Mouse (Mus musculus) embryo, embryonic 10.5 days (tissue): Measurements from ENCODE around the gene Iqch.
"Not testable (repeated sequence)": the region's sequence is repeated elsewhere in the genome, so short reads cannot be mapped to it uniquely, and the experiment has no call there.

Experiments
- DNase-seq: peaks from one replicate; pipeline ENCODE4 v3.0.0-alpha.2; 2015; ENCODE audit warnings: low spot score

Iqch gene

DNA sequence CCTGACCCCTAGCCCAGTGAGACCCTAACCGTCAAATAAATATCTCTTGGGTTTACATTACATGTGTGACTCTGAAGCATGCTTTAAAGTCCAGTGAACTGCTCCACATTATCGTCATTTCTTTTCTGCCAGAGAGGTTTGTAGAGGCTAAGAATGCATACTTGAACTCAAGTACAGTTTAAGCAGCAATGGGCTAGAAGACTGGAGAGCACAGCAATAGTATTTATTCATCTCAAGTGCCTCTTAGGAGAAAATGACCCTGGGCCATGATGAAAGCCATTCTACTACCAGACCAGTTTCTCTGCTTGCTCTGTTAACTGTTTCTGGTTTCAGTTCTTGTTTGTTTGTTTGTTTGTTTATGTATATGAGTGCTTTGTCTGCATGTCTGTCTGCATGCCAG, 38.9 kb downstream of the Iqch start:
- DNase-seq, result no peak

DNA sequence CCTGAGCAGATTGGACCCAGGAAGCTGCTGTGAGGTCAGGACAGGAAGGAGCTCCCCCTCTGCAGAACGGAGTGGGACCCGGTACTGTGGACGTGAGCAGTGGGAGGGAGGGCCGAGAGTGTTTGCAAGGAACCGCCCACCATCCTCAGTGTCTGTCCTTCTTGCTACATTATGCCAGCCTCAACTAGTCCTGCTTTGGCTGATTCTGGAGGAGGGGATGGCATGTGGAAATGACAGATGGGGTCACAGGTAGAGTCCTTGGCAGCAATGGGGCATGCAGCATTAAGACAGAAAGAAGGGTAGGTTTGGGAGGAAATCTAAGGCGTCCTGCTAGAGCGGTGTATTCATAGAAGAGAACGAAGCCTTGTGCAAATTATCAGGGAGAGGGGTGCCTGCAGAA, 40.4 kb downstream of the Iqch start:
- DNase-seq, result no peak

DNA sequence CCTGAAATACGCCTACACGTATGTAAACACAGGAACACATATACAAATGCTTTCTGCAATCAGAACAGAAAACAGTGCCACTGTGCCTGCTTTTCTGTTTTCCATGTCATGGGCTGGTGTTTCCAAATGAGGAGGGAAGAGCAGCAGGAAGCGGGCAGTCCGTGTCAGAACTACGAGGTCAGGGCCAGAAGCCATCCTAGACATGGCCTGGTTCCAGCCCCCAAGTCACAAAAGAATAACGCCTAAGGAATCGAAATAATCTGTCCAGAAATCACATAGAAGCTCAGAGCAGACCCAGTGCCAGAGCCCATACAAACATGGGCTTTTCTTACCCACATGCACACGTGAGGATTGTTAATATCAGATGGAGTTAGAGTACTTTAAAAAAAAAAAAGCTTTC, 45.4 kb downstream of the Iqch start:
- no peak for DNase-seq

DNA sequence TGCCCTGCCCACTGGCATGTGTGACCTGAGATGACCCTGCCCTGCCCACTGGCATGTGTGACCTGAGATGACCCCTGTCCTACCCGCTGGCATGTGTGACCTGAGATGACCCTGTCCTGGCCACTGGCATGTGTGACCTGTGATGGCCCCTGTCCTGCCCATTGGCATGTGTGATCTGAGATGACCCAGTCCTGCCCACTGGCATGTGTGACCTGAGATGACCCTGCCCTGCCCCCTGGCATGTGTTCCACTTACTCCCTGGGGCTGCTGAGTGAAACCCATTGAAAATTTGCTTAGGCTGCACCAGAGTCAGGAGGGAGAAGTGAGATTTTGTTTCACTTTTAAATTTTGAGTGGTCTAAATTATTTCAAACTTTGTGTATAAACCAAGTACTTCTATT, 46.0 kb downstream of the Iqch start:
- DNase-seq, result no peak

DNA sequence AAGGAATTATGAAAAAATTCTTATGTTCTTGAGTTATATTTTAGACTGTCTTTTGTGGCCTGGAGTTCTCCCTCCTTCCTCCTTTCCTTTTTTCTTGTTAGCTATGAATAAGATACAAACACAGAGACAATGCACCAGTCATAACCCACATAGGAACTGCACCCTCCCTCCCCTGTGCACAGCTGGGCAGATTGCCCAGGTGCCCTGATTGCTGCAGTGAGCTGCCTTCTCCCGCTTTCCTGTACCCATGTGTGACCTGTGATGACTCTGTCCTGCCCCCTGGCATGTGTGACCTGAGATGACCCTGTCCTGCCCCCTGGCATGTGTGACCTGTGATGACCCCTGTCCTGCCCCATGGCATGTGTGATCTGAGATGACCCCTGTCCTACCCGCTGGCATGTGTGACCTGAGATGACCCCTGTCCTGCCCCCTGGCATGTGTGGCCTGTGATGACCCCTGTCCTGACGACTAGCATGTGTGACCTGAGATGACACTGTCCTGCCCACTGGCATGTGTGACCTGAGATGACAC, 46.8 kb downstream of the Iqch start:
- no peak for DNase-seq

DNA sequence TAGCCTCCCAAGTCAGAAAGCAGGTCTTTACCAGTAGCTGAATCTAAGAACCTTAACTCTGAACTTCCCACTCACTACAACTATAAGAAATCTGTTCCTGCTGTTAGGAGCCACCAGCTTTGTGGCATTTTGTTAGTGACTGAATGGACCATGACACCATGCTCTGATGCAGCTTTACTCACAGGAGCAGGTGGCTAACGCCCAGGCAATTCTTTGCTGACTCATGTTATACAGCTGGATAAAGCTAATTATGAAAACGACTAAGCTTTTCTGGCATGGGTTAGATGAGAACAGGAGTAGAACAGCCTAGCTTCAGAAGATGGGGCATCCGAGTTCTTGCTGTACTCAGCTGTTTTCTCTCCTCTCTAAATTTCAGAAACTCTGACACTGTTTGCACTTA, 48.7 kb downstream of the Iqch start:
- no peak for DNase-seq

DNA sequence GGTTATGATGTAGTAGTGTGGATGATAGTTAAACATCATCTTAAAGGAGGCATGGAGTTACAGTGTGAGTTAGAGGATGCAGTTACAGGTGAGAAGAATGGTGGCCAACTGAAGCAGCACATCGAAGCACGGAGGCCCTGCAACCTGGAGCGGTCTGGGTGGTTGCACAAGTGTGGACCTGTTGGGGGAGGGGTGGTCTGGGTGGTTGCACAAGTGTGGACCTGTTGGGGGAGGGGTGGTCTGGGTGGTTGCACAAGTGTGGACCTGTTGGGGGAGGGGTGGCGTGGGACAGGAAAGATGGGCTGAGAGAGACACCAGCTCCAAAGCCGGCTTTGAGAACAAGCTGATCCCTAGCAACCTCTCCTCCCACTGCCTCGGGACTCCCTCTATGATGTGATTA, 51.6 kb downstream of the Iqch start:
- DNase-seq, result not testable (repeated sequence)

DNA sequence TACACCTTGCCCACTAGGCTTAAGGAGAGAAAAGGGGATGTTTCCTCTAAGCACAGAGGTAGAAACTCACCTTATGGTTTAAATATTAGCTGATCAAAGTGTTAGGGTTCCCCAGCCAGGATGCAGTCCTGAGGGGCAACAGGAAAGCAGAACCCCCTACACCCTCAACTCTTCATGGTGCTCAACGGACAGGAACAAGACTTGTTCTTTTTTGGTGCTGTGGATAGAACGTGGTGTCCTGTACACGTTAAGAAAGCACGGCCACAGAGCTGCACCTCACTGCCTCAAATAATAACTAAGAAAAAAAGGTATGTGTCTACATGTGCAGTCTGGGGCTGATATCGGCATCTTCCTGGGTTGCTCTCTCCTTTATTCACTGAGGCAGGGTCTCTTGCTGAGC, 53.3 kb downstream of the Iqch start:
- no peak for DNase-seq

DNA sequence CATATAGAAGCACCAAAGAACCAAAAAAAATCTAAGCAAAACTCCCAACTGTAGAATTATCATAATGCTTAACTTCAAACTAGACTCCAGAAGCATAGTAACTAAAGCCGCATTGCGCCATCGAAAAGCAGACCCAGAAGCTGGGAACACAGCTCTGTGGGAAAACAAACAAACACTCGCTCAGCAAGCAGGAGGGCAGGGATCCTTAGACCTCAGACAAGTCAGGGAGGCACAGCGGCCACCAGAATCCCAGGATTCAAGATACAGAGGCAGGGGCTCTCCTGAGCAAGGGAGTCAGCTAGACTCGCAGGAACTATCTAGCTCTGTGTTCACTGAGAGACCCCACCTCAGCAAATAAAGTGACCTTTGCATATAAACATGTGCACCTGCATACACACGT, 60.4 kb downstream of the Iqch start:
- DNase-seq, result no peak

DNA sequence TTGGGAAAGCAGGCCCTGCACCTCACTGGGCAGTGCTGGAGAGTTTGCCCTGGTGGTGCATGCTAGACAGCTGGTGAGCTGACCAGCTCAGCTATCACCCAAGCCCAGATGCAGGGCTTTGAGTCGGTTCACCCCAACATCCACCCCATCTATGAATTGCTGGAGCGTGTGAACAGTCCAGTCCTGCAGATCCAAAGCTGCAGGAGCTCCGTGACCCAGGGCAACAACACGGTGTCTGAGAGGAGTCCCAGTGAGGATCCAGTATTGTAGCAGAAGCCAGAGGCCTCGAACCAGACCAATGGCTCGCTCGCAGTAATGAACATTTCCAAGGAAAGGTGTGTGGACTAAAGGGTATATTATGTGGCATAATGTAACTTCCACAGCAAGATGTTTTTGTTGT, 61.0 kb downstream of the Iqch start:
- no peak for DNase-seq

DNA sequence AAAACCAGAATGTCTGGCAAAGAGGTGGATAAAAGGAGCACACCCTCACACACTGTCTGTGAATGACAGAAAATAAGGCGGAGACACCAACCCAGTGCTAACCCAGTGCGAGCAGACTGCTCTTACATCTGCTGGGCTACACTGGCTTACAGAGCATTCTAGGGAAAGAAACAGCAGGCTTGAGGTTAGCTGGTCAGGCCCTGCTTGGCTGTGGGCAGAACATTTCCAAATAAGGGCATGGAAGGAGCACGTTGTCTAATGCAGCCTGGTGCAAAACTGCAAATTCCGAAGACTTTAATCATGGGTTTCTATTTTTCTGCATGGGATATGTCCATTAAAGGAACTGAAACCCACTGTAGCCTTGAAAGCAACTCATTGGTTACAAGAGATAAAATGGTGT, 64.8 kb downstream of the Iqch start:
- no peak for DNase-seq

DNA sequence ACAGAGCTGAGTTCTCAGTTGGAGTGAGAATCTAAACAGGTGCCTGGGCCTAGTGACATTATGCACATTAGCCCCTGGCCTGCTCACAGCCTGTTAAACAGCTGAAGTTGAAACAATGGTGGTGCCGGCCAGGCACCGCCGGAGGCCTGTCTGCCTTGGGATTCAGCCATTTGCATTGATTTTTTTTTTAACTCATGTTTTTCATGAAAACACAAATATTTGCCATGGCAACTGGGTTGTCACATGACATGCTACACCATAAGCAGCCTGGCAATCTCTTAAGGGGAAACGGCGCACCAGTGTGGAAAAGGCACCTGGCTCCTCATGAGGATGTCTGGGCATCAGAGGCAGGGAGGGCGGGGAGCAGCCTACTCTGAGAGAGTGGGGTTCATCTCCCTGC, 67.3 kb downstream of the Iqch start:
- peak; percentile 62 for DNase-seq

DNA sequence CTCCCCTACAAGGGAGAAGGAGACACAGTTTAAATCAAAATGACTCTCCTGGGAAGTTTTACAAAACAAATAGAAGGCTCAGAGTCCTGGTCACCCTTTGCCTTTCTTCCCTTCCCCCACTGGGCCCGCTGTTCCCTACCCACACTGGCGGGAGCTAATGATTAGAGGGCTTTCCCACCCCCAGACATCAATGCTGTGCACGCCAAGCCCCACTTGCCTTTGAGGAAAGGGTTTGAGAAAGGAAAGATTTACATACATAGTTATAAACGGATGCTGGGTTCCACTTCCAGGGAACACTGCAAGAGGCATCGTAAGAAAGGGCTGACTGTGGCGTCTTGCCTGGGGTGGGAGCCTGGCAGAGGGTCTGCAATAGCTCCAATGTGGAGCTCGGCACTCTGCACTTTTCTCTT, 67.9 kb downstream of the Iqch start:
- DNase-seq, result peak; percentile 78

DNA sequence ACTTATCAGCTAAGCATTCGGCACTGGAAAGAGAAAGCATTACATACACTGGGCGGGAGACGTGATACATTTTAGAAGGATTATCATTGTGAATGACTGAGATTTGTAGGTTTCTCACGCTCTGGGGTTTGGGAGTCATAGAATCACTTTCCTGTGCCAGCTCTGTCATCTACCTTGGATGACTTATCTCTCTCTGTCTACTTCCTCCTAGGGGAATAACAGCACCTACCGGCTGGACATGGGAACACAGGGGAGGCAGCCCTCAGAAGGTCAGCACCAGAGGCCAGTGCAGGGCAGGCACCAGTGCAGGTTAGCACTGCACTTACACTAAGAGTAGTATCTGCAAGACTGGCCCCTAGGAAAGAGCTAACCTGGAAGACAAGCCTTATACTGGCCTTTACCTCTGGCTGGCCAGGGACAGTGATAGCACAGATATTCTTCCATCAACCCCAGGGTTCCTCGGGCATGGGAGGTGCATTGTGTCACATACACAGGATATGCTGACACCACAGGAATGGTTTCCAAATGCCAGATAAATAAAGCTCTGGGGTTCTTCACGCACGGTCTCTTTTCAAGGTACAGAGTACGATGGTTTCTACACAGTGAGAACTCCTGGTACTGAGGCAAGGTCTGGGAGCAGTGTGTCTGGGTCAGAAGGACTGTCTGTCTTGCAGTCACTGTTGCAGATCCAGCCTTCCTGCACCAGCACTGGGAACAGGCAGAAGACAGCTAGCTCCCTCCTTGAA, 69.2 kb downstream of the Iqch start:
- peak; percentile 36 for DNase-seq

DNA sequence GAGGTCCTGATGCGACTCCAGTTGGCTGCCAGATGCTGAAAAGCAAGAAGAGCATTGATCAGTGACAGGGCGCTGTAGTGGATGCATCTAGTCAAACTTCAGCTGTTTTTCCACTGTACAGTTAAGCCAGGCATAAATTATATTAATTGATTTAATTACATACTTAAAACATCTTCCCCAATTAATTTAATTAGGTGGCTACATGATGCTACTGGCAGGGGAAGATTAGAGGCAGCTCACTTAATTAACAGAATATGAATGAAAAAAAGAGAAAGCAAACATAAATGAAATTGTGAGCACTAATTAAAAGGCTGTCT, 78.4 kb downstream of the Iqch start:
- DNase-seq, result no peak

DNA sequence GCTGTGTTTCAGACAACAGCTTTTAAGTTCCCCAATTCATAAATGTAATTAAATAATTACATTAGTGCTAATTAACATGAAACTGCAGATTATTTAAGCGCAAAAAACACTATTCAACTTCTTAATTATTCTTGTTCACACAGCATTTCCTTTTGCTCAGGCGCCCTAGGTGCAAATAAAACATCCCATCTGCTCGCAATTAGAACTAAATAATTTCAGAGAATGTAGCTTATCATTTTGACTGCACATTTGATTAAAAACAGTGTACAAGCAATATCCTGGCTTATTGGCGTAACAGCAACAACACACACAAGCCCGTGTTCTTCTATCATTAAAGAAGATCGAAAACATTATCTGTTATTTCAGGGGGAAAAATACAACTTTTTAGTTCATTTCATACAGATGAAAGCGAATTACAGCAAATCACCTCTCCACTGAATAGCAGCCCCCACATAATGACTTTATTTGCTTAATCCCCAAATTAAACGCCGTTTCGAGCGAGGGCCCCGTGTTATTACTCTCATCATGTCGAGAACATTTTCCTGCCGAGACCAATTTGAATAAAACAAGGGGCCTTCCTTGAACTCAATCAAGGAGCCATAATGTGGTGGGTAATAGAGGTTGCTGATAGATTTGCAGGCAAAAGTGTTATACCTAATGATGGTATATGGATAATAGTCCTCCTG, 78.9 kb downstream of the Iqch start:
- no peak for DNase-seq

DNA sequence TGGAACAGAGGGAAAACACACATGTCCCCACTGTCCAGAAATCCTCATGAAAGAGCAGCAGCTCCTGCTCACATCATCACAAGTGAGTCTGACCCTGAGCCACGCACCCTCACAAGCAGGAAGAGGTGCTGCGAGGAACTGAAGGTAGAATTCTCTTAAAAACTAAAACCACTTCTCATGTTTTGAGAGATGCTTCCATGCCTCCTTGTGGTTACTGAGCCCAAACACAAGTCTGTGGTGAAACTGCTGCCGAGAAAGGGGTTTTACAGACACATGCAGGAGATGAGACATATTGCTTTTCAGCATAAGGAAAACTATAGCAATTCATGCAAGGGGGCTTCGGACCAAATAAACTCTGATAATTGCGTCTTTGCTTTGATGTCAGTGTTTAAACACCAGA, 89.4 kb downstream of the Iqch start:
- DNase-seq, result no peak

DNA sequence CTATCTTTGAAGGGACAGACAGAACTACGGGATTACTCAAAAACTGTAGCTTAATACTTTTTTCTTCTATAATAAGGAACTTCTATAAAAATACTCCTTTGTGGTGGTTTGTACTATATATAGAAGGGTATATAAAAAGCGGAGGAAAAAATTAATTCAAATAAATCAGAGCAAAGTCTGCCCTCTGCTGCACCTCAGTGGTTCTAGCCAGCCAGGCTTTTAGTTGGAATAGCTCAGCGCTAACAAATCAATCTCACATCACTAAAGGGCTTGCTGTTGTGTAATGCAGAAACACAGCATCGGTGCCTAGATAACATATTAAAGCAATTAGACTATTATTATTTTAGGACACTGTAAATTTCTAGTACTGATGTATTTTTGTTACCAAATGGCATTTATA, 91.3 kb downstream of the Iqch start:
- no peak for DNase-seq

DNA sequence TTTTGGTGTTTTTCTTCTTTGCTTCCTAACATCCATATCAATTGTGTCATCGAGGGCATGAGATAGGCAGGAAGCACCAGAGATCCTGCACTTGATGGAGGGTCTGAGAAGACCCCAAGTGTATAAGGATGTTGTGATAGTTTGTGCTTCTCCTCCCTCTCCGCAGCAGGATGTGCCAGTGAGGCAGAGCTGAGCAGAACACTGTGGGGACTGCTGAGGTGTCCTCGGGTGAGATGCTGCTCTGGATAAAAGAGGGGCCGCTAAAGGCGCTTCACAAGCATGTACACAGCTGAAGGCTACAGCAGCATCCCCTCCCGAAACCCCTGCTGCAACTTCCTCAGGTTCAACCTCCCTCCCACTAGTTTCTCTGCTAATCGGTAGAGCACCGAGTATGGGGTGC, 95.2 kb downstream of the Iqch start:
- DNase-seq, result no peak

DNA sequence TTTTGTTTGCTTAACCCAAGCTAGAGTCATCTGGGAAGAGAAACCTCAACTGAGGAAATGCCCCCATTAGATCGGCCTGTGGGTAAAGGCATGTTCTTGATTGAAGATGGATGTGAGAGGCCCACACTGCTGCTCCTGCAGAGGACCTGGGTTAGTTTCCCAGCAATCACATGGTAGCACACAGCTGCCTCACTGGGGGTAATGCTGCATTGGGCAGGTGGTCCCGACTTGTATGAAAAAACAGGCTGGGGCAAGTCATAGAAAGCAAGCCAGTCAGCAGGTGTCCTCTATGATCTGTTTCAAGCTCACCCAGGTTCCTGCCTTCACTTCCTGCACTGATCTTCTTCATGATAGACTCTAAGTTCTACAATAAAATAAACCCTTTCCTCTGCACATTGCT, 98.4 kb downstream of the Iqch start:
- no peak for DNase-seq

DNA sequence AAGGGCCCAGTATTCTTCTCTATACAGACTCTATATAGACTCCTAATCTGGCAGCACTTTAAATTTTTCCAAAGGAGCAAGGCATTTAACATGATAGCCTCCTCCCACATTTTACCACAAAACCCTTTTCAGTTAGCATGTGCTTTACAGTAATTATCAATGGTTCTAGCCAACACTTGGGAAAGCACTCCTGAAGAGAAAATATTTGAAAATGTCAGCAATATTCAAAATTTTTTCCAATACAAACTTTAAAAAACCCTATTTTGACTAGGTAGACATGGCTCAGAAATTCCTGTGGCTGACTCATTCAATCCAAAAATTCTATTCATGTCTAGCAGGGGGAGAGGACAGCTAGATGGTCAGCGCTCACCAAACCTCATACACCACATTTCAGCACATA, 100.8 kb downstream of the Iqch start:
- DNase-seq, result no peak

DNA sequence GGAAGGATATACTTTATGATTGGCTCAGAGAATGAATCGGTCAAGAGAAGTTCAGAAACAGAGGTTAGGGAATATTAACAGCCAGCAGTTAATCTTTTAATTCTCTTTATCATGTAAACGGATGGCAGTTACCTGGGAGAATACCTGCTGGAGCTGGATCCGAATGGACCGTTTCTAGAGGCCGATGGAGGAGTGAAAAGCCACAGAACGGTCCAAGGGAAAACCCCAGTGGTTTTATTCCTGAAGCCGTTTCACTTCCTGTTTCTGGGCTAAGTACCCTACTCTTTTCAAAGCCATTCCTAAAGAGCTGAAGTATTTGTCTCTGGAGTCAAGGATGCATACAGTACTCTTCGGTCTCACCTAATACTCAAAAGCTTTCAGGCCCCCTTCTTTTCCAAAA, 102.4 kb downstream of the Iqch start:
- DNase-seq, result no peak

DNA sequence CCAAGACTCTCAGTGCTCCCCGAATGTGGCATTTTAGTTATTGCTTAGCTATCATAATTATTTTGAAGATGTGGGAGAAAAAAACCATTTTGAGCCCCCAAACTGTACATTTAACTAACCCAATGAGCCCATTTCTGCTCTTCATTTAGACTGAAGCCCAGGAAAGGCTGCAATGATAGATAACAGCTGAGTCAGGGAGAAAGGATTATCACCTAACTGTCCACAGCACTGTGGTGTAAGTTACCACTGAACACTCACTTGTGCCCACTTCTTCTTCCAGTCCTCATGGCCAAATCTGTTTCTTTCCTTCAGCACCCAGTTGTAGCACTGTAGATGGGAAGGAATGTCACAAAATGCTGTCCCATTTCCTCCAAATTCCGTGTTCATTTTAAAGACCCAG, 106.5 kb downstream of the Iqch start:
- no peak for DNase-seq

DNA sequence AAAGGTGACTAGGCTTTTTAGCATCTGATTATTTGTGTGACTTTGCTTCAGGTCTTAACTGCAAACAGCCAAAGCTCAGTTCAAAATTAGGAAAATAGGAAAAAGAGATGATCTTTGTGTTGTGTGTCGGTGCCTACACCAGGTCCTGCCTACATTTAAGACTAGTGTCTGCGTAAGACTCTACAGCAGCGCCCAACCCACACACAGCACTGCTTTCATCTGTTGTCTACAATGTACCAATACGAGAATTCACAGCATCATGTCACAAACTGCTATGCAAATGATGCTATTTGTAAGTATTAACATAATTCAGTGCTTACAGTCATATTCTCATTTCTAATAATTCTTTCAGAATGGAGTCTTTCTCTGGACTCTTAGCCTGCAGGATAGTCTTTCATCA, 108.5 kb downstream of the Iqch start:
- no peak for DNase-seq
